Mouse (Mus musculus) heart, postnatal 0 days (tissue): Measurements from ENCODE around the gene Misp. TPM values are rescaled to one million over a fixed set of nuclear protein-coding genes. Genes with fewer than 3 reads are reported as not detected.

Experiments used
- ATAC-seq: fragments of 200-750 bp; cut with Nextera tagmentation; 2 replicates; pipeline ENCODE4 v1.8.0; 2017; ENCODE audit warnings: low read depth, moderate number of reproducible peaks, moderate library complexity; ENCODE audit not compliant: insufficient read depth
- DNase-seq: peaks from one replicate; pipeline ENCODE4 v3.0.0-alpha.2; 2016; ENCODE audit warnings: low spot score
- H3K27ac ChIP-seq: fragments of 300-500 bp; sonication (generic); 2 replicates; pipeline ENCODE4 v1.5.1; 2014; ENCODE audit warnings: low read depth, mild to moderate bottlenecking
- H3K27me3 ChIP-seq: fragments of 300-500 bp; sonication (generic); 2 replicates; pipeline ENCODE4 v1.6.1; 2014; ENCODE audit warnings: low read length, mixed read lengths; ENCODE audit not compliant: control insufficient read depth, insufficient read depth
- H3K36me3 ChIP-seq: fragments of 300-500 bp; sonication (generic); replicated peaks from 2 replicates; pipeline ENCODE4 v1.6.1; 2014; ENCODE audit warnings: low read length, mixed read lengths; ENCODE audit not compliant: control insufficient read depth, insufficient read depth
- H3K4me1 ChIP-seq: fragments of 300-500 bp; sonication (generic); 2 replicates; pipeline ENCODE4 v1.6.1; 2014; ENCODE audit warnings: antibody characterized with exemption; ENCODE audit not compliant: control insufficient read depth, insufficient read depth
- H3K4me2 ChIP-seq: fragments of 300-500 bp; sonication (generic); 2 replicates; pipeline ENCODE4 v1.6.1; 2014; ENCODE audit warnings: low read depth, mild to moderate bottlenecking, low read length, moderate library complexity
- H3K4me3 ChIP-seq: fragments of 300-500 bp; sonication (generic); 2 replicates; pipeline ENCODE4 v1.5.1; 2014; ENCODE audit warnings: low read depth, low read length
- H3K9ac ChIP-seq: fragments of 300-500 bp; sonication (generic); replicated peaks from 2 replicates; pipeline ENCODE4 v1.6.1; 2014; ENCODE audit warnings: low read depth, low read length, mixed read lengths
- H3K9me3 ChIP-seq: fragments of 300-500 bp; sonication (generic); replicated peaks from 2 replicates; pipeline ENCODE4 v1.6.1; 2016; ENCODE audit warnings: low read length; ENCODE audit not compliant: control insufficient read depth
- CTCF ChIP-seq: IDR thresholded peaks from 2 replicates; pipeline ENCODE4 v1.5.1; 2016; ENCODE audit warnings: antibody characterized with exemption, control low read depth, low read depth
- EP300 ChIP-seq: IDR thresholded peaks from 2 replicates; pipeline ENCODE4 v1.6.1; 2016; ENCODE audit warnings: antibody characterized with exemption, low read depth
- WGBS: fragments of 180-500 bp; shearing (Covaris S2); extraction: QIAGEN DNeasy Blood & Tissue Kit; methylation state at CpG from one replicate; pipeline ENCODE4 v1.1.7; 2014; 5-methylcytosine and 5-hydroxymethylcytosine counted together
- polyA plus RNA-seq: library from polyadenylated mRNA; unstranded; fragments of >200 nt; fragmentation: Nextera tagmentation; extraction: Ambion mirVana; gene quantifications from 2 replicates; pipeline ENCODE4 v1.2.1, GENCODE M21; 2015
- total RNA-seq: library from RNA; depleted of rRNA; stranded (reverse); fragments of >200 nt; gene quantifications from 2 replicates; pipeline ENCODE4 v1.2.3, GENCODE M21; 2014; ENCODE audit warnings: low replicate concordance

Gene Misp
- total and polyA plus RNA-seq, 2 experiments from 2014 or later = 0.08 TPM; not detected in 1

GRCm38 (mm10) chr10:79855558-79856184 lies 34.9 kb downstream of the Misp start:
- Histone ChIP-seq H3K9me3 (no peaks in the 10 kb centered on the region), H3K4me3 (peak overlapping the region; percentile 98), H3K4me1 (peaks cover 55% of the 10 kb centered on the region), H3K27ac (peak overlapping the region; percentile 100), H3K4me2 (peak overlapping the region; percentile 90), H3K9ac (peak overlapping the region; percentile 98), H3K27me3 (no peaks in the 10 kb centered on the region), H3K36me3 (peaks cover 33% of the 10 kb centered on the region)
- WGBS = under 1% methylated on average over 10 of the region's 10 CpGs
- TF ChIP-seq EP300 (no peak), CTCF (no peak)
- ATAC-seq (no peak), DNase-seq (no peak)

- WGBS = 15% methylated on average over 6 of the region's 6 CpGs
- H3K4me1 ChIP-seq = peaks cover 55% of the 10 kb centered on the region
Observed at GRCm38 (mm10) chr10:79856280-79856679, 35.5 kb downstream of the Misp start.

GRCm38 (mm10) chr10:79856704-79857451 lies 36.1 kb downstream of the Misp start:
- Histone ChIP-seq H3K27ac (peak overlapping the region; percentile 100), H3K4me1 (peaks cover 55% of the 10 kb centered on the region), H3K9ac (peak overlapping the region; percentile 98), H3K9me3 (no peaks in the 10 kb centered on the region), H3K4me3 (peak overlapping the region; percentile 98), H3K36me3 (peaks cover 45% of the 10 kb centered on the region), H3K4me2 (peak overlapping the region; percentile 90), H3K27me3 (no peaks in the 10 kb centered on the region)
- ATAC-seq (no peak), DNase-seq (no peak)
- no peak for TF ChIP-seq CTCF
- 0 out of 2 replicates have a peak, but pooled peaks have one; percentile 10 for TF ChIP-seq EP300
- WGBS = 7% methylated on average over 7 of the region's 7 CpGs

More at GRCm38 (mm10) chr10:79856280-79856679, 35.5 kb downstream of the Misp start:
- H3K4me3 ChIP-seq = peak overlapping the region; percentile 98
- no peaks in the 10 kb centered on the region for H3K27me3 ChIP-seq
- H3K9ac ChIP-seq = peak overlapping the region; percentile 98
- H3K9me3 ChIP-seq = no peaks in the 10 kb centered on the region
- peak overlapping the region; percentile 100 for H3K27ac ChIP-seq
- DNase-seq (no peak), ATAC-seq (no peak)
- peak overlapping the region; percentile 90 for H3K4me2 ChIP-seq
- no peak for TF ChIP-seq EP300
- TF ChIP-seq CTCF = no peak
- peaks cover 39% of the 10 kb centered on the region for H3K36me3 ChIP-seq

- Histone ChIP-seq H3K4me3 (peak overlapping the region; percentile 98), H3K27ac (peak overlapping the region; percentile 75), H3K36me3 (peaks cover 51% of the 10 kb centered on the region), H3K9me3 (no peaks in the 10 kb centered on the region), H3K4me2 (peak overlapping the region; percentile 90), H3K9ac (peak overlapping the region; percentile 98), H3K27me3 (no peaks in the 10 kb centered on the region), H3K4me1 (peaks cover 52% of the 10 kb centered on the region)
- peak; percentile 84 for DNase-seq
- 0% methylated on average over 4 of the region's 4 CpGs for WGBS
- ATAC-seq = no peak
- TF ChIP-seq EP300 (0 out of 2 replicates have a peak, but pooled peaks have one; percentile 2), CTCF (no peak)
Observed at GRCm38 (mm10) chr10:79857452-79857811, 36.6 kb downstream of the Misp start.

- peaks cover 47% of the 10 kb centered on the region for H3K4me1 ChIP-seq
- H3K4me3 ChIP-seq = peak overlapping the region; percentile 98
- 56% methylated on average over 2 of the region's 2 CpGs for WGBS
- ATAC-seq (no peak), DNase-seq (no peak)
- H3K9ac ChIP-seq = no peak overlapping the region
- TF ChIP-seq EP300 = no peak
- no peak for TF ChIP-seq CTCF
- no peaks in the 10 kb centered on the region for H3K27me3 ChIP-seq
- H3K36me3 ChIP-seq = peaks cover 55% of the 10 kb centered on the region
- H3K9me3 ChIP-seq = no peaks in the 10 kb centered on the region
- peak overlapping the region; percentile 90 for H3K4me2 ChIP-seq
- H3K27ac ChIP-seq = peak overlapping the region; percentile 75
Observed at GRCm38 (mm10) chr10:79857894-79858293, 37.1 kb downstream of the Misp start.
